Mouse (Mus musculus): ENCODE results near the gene C1s2.
"Not testable (repeated sequence)": the region's sequence is repeated elsewhere in the genome, so short reads cannot be mapped to it uniquely, and the experiment has no call there.

C1s2 gene

GRCm38 (mm10) chr6:124635985-124636384, at the start of gene C1s2:
C1s2 (minus strand) TSS chr6:124636085.
- DNase-seq = not testable (repeated sequence)

GRCm38 (mm10) chr6:124683591-124684417, 47.9 kb upstream of the C1s2 start:
- no peak for DNase-seq

GRCm38 (mm10) chr6:124682291-124682690, 46.4 kb upstream of the C1s2 start:
- DNase-seq = not testable (repeated sequence)

GRCm38 (mm10) chr6:124679486-124679885, 43.6 kb upstream of the C1s2 start:
- DNase-seq = no peak

- no peak for DNase-seq
These were observed 42.9 kb upstream of the C1s2 start for GRCm38 (mm10) chr6:124678769-124679168.

GRCm38 (mm10) chr6:124676171-124676570, 40.3 kb upstream of the C1s2 start:
- no peak for DNase-seq

- DNase-seq = no peak
These were observed 38.7 kb upstream of the C1s2 start for GRCm38 (mm10) chr6:124674591-124674990.

- no peak for DNase-seq
These were observed 37.7 kb upstream of the C1s2 start for GRCm38 (mm10) chr6:124673619-124674018.

- no peak for DNase-seq
These were observed 36.2 kb upstream of the C1s2 start for GRCm38 (mm10) chr6:124672100-124672499.

- DNase-seq = no peak
These were observed 34.5 kb upstream of the C1s2 start for GRCm38 (mm10) chr6:124670281-124670900.

- no peak for DNase-seq
These were observed 33.5 kb upstream of the C1s2 start for GRCm38 (mm10) chr6:124669234-124669859.

- no peak for DNase-seq
These were observed 29.1 kb upstream of the C1s2 start for GRCm38 (mm10) chr6:124665011-124665410.

- no peak for DNase-seq
These were observed 28.4 kb upstream of the C1s2 start for GRCm38 (mm10) chr6:124664256-124664655.

- DNase-seq = no peak
These were observed 27.5 kb upstream of the C1s2 start for GRCm38 (mm10) chr6:124663424-124663795.

- peak; percentile 99 to 100 for DNase-seq
These were observed 26.9 kb upstream of the C1s2 start, which contains the start of gene Lpcat3 for GRCm38 (mm10) chr6:124662477-124663423. Lpcat3 (plus strand) TSS chr6:124663027.

GRCm38 (mm10) chr6:124661995-124662394, 26.1 kb upstream of the C1s2 start:
- DNase-seq = no peak

GRCm38 (mm10) chr6:124661156-124661806, 25.4 kb upstream of the C1s2 start:
- DNase-seq = no peak

- no peak for DNase-seq
These were observed 22.2 kb upstream of the C1s2 start for GRCm38 (mm10) chr6:124658067-124658466.

- DNase-seq = no peak
These were observed 20.0 kb upstream of the C1s2 start for GRCm38 (mm10) chr6:124655893-124656292.

GRCm38 (mm10) chr6:124646394-124646793, 10.5 kb upstream of the C1s2 start:
- DNase-seq = no peak

- DNase-seq = peak; percentile 47 to 78
These were observed 5.1 kb upstream of the C1s2 start for GRCm38 (mm10) chr6:124640997-124641396.

GRCm38 (mm10) chr6:124640041-124640440, 4.2 kb upstream of the C1s2 start:
- DNase-seq = no peak

Data from spleen, adult 18-20 months (tissue).